Mouse (Mus musculus): ENCODE data around the gene Meiob.

DNA sequence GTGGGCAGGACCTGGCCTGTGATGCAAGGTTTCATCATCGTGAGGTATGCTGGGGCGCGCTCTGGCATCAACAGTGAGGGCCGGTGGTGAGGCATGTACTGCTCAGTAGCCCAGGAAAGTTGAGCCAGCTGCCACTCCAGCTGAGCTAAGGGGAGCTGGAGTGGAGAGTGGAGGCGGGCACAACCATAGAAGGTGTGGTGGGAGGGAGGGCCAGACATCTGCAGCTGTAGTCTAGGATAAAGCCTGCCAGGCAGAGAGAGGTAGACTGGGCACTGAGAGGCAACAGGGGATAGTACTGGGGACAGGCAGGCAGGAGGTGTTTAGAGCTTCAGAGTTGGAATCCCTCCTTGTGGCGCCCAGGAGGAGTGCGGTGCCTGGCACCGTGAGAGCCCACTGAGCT lies 56.0 kb downstream of the Meiob start:
- 0 out of 2 replicates have a peak, but pooled peaks have one; percentile 8 for TF ChIP-seq POLR2A (IDR thresholded peaks at IDR 0.05; ENCODE audit: control insufficient read depth, low read depth, low read length)
- no peak for TF ChIP-seq CTCF (IDR thresholded peaks at IDR 0.05; ENCODE audit: control insufficient read depth, insufficient read depth, insufficient replicate concordance, low read depth, low read length)
